Mouse (Mus musculus): ENCODE measurements at regions not wholly inside any gene's neighbourhood (a gene's known extent, or its start where the extent isn't known, plus 50 kb on each side); places are given as distances from the start of the nearest gene placed in this dataset.

GRCm38 (mm10) chr11:7361388-7361787, 147.7 kb upstream of the Igfbp3 start:
- DNase-seq (ENCODE audit: low read depth, low spot score), result no peak

GRCm38 (mm10) chr11:7348601-7349000, 134.9 kb upstream of the Igfbp3 start:
- no peak for DNase-seq (ENCODE audit: low read depth, low spot score)

GRCm38 (mm10) chr11:7337826-7338225, 124.1 kb upstream of the Igfbp3 start:
- DNase-seq (ENCODE audit: low read depth, low spot score), result no peak

- DNase-seq (ENCODE audit: low read depth, low spot score), result no peak
Observed at GRCm38 (mm10) chr11:7317409-7317970, 103.8 kb upstream of the Igfbp3 start.

- no peak for DNase-seq (ENCODE audit: low read depth, low spot score)
Observed at GRCm38 (mm10) chr11:7296252-7296651, 82.5 kb upstream of the Igfbp3 start.

GRCm38 (mm10) chr11:7289242-7289938, 75.7 kb upstream of the Igfbp3 start:
- no peak for DNase-seq (ENCODE audit: low read depth, low spot score)

GRCm38 (mm10) chr11:7284836-7285490, 71.2 kb upstream of the Igfbp3 start:
- no peak for DNase-seq (ENCODE audit: low read depth, low spot score)

GRCm38 (mm10) chr11:7282981-7283380, 69.3 kb upstream of the Igfbp3 start:
- DNase-seq (ENCODE audit: low read depth, low spot score), result no peak

- DNase-seq (ENCODE audit: low read depth, low spot score), result no peak
Observed at GRCm38 (mm10) chr11:7282188-7282587, 68.5 kb upstream of the Igfbp3 start.

- DNase-seq (ENCODE audit: low read depth, low spot score), result no peak
Observed at GRCm38 (mm10) chr11:7281656-7282055, 67.9 kb upstream of the Igfbp3 start.

GRCm38 (mm10) chr11:7279891-7280290, 66.2 kb upstream of the Igfbp3 start:
- no peak for DNase-seq (ENCODE audit: low read depth, low spot score)

- no peak for DNase-seq (ENCODE audit: low read depth, low spot score)
Observed at GRCm38 (mm10) chr11:7272543-7272942, 58.8 kb upstream of the Igfbp3 start.

- no peak for DNase-seq (ENCODE audit: low read depth, low spot score)
Observed at GRCm38 (mm10) chr11:7270916-7271315, 57.2 kb upstream of the Igfbp3 start.

GRCm38 (mm10) chr11:7263971-7264370, 50.2 kb upstream of the Igfbp3 start:
- no peak for DNase-seq (ENCODE audit: low read depth, low spot score)
